Mouse (Mus musculus) spleen, postnatal 36 days (tissue): ENCODE results near the gene Iqcn.
A peak's percentile ranks its signal among the peaks of the same experiment; 100 is the strongest.

ENCODE experiments used
- DNase-seq, 2 experiments: peaks; one replicate each; pipeline ENCODE4 v3.0.0; 2022; ENCODE audit warnings: low spot score in 2 of 2, mixed read lengths in 1 of 2

The Iqcn gene

GRCm38 (mm10) chr8:70678679-70679078 lies 24.6 kb upstream of the Iqcn start:
- no peak for DNase-seq

GRCm38 (mm10) chr8:70679404-70679803 lies 23.9 kb upstream of the Iqcn start:
- no peak for DNase-seq

- DNase-seq: no peak
Observed at GRCm38 (mm10) chr8:70680039-70680438, 23.2 kb upstream of the Iqcn start.

- DNase-seq: no peak
Observed at GRCm38 (mm10) chr8:70681410-70681809, 21.8 kb upstream of the Iqcn start.

GRCm38 (mm10) chr8:70682193-70682592 lies 21.1 kb upstream of the Iqcn start:
- no peak for DNase-seq

GRCm38 (mm10) chr8:70682692-70683091 lies 20.6 kb upstream of the Iqcn start:
- no peak for DNase-seq

- DNase-seq: no peak
Observed at GRCm38 (mm10) chr8:70684291-70684690, 19.0 kb upstream of the Iqcn start.

- no peak for DNase-seq
Observed at GRCm38 (mm10) chr8:70687576-70687975, 15.7 kb upstream of the Iqcn start.

- DNase-seq: no peak
Observed at GRCm38 (mm10) chr8:70688136-70688535, 15.1 kb upstream of the Iqcn start.

GRCm38 (mm10) chr8:70689892-70690390 lies 13.3 kb upstream of the Iqcn start:
- no peak for DNase-seq

- DNase-seq: no peak
Observed at GRCm38 (mm10) chr8:70691230-70691629, 12.0 kb upstream of the Iqcn start.

GRCm38 (mm10) chr8:70691727-70692231 lies 11.5 kb upstream of the Iqcn start:
- DNase-seq: no peak

GRCm38 (mm10) chr8:70693636-70694035 lies 9.6 kb upstream of the Iqcn start:
- peak; percentile 60 to 61 for DNase-seq

- DNase-seq: peak; percentile 90 to 91
Observed at GRCm38 (mm10) chr8:70695318-70696018, 7.8 kb upstream of the Iqcn start.

GRCm38 (mm10) chr8:70696019-70696885 lies 7.0 kb upstream of the Iqcn start:
- peak; percentile 73 to 78 for DNase-seq

GRCm38 (mm10) chr8:70696946-70697345 lies 6.3 kb upstream of the Iqcn start:
- DNase-seq: no peak

- no peak for DNase-seq
Observed at GRCm38 (mm10) chr8:70697366-70698250, 5.6 kb upstream of the Iqcn start.

- peak; percentile 99 for DNase-seq
Observed at GRCm38 (mm10) chr8:70698310-70699109, 4.7 kb upstream of the Iqcn start, which contains the start of gene Jund. Gene Jund, plus strand, starts transcription at chr8:70698949.

GRCm38 (mm10) chr8:70699116-70699833 lies 4.0 kb upstream of the Iqcn start:
- DNase-seq: peak in 1 of 2 experiments; percentile 65
